Mouse (Mus musculus): ENCODE data around the gene Rgs6. TPM values are rescaled to one million over a fixed set of nuclear protein-coding genes. Genes with fewer than 3 reads are reported as not detected.

Gene Rgs6
- total RNA-seq, 2 experiments from 2014 or later, result 0.50 to 1.2 TPM

DNA sequence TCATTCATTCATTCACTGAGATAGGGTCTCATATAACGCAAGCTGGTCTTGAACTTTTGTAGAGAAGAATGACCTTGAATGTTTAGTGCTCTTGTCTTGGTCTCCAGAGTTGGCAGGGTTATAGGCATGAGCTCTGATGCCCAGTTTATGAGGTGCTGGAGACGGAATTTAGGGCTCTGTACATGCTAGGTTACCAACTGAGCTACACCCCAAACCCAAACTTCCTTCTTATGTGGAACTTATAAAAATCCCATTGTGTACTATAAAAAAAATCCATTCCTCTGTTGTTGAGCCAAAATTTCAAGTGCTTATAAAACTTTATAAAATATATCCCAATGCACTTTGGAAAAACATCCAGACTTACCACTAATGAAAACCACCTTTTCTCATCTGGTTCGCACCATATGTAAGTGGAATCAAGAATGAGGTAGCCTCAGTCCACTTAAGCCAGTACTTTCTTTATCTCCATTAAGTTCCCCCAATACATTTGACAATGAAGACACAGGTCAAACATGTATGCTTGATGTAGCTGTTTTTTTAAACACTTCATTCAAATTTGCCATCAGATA is 260.3 kb downstream of the Rgs6 start:
- DNase-seq (ENCODE audit: low spot score in 2 of 2), result no peak

GRCm38 (mm10) chr12:82854902-82855301 is 266.8 kb downstream of the Rgs6 start:
- DNase-seq (ENCODE audit: low spot score in 2 of 2), result no peak

- no peak for DNase-seq (ENCODE audit: low spot score in 2 of 2)
Observed at GRCm38 (mm10) chr12:82855333-82856107, 267.4 kb downstream of the Rgs6 start.

GRCm38 (mm10) chr12:82865686-82866085 is 277.6 kb downstream of the Rgs6 start:
- DNase-seq (ENCODE audit: low spot score in 2 of 2), result no peak

DNA sequence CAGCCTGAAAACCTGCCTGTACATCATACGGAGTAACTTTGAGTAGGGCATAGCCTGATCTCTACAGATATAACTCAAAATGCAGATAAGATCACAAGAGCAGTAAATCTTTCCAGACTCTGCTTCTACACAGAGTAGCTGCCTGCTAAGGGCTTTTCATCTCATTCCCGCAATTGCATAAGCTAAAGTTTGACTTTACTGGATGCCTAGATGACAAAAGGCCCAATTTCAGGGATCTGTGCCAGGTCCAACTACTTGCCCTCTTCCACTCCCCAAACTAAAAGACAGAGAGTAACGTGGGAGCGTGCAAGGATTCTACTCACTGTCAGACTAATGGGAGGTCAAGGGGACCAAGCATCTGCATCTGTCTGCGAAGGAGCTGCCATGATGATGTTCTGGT is 292.6 kb downstream of the Rgs6 start:
- DNase-seq (ENCODE audit: low spot score in 2 of 2), result no peak

DNA sequence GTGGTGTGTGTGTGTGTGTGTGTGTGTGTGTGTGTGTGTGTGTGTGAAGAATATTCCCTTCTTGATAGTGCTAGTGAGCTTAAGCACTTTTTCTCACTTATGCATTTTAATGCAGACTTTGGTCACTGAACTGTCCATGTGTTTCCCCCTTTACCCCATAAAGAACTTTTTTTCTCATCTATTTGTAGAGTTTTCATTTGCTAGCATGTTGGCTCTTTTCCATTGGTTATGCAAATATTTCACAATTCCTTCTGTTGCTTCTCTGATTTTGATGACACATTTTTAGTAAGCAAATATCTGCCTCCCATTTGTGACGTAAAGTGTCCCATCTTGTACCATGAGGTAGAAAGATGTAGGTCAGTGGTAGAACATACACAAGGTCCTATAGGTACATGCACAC is 295.0 kb downstream of the Rgs6 start:
- no peak for DNase-seq (ENCODE audit: low spot score in 2 of 2)

GRCm38 (mm10) chr12:82894971-82895838 is 307.1 kb downstream of the Rgs6 start:
- no peak for DNase-seq (ENCODE audit: low spot score in 2 of 2)

- no peak for DNase-seq (ENCODE audit: low spot score in 2 of 2)
Observed at GRCm38 (mm10) chr12:82905773-82906172, 317.7 kb downstream of the Rgs6 start.

GRCm38 (mm10) chr12:82910846-82911245 is 322.8 kb downstream of the Rgs6 start:
- DNase-seq (ENCODE audit: low spot score in 2 of 2), result no peak

DNA sequence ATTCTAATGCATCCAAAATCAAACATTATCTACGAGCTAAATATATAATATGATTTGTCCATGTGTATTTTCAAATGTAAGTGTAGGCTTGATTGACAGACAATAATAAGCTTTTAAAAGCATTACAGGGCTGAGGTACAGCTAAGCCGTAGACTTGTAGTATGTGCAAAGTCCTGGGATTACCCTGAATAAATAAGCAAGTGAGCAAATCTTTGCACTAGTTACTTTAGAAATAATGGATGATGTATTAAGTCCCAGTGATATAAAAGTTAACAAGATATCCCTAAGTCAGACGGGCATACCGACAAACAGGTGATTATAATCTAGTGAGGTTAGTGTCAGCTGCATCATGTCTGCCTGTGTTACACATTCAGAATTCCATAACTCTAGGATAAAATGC is 326.0 kb downstream of the Rgs6 start:
- DNase-seq (ENCODE audit: low spot score in 2 of 2), result no peak

- no peak for DNase-seq (ENCODE audit: low spot score in 2 of 2)
Observed at GRCm38 (mm10) chr12:82920146-82920545, 332.1 kb downstream of the Rgs6 start.

- no peak for DNase-seq (ENCODE audit: low spot score in 2 of 2)
Observed at GRCm38 (mm10) chr12:82921287-82922015, 333.4 kb downstream of the Rgs6 start.

GRCm38 (mm10) chr12:82922856-82923506 is 334.9 kb downstream of the Rgs6 start:
- DNase-seq (ENCODE audit: low spot score in 2 of 2), result no peak

DNA sequence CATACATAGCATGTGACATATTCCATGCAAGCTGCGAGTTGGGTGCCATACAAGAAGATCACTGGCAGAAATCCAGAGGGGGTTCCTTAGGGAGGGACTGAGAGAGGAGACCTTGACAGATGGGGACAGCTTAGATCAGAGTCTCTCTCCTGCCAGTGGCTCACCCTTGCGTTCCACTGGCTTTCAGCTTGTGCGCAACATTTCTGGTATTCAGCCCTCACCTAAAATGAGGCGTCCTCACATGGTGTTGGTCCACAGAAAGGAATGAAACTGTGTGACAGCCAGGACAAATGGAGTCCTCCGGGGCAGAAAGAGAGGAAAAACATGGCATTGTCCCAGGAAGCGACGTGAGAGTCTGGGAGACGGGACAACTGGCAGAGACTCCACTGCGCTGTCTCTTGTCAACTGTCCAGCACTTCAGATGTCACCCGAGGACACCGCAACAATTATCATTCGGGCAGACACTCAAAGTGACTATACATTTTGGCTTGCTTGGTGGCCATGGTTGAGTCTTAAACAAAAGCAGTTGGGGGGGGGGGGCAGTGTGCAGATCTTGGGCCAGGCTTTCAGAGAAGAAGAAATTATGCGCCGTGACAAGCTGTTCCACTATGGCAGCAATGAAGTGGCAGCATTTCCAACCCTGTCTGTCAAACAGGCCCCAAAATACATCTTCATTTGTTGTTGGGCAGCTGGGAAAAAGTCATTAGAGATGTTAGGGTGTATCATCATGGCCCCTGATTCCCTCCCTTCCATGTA is 344.8 kb downstream of the Rgs6 start:
- peak in 1 of 2 experiments; percentile 20 for DNase-seq (ENCODE audit: low spot score in 2 of 2)

GRCm38 (mm10) chr12:82935121-82935762 is 347.1 kb downstream of the Rgs6 start:
- no peak for DNase-seq (ENCODE audit: low spot score in 2 of 2)

- no peak for DNase-seq (ENCODE audit: low spot score in 2 of 2)
Observed at GRCm38 (mm10) chr12:82935767-82936166, 347.7 kb downstream of the Rgs6 start.

DNA sequence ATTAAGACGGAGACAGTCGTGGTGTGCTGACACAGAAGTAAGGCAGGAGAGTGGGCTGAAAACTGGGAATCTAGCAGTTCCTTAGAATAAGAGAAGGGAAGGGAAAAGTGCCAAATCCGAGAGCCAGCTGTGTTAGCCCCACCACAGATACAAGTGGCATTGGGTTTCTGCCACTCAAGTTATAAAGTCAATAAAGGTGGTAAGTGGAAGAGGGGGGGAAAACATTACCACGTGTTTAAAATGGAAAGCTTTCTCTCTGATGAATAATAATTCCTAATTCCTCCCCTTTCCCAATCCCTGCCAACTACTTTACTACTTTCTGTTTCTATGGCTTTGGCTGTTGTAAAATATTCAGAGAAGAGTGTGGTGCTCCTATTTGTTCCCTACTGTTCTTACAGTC is 352.4 kb downstream of the Rgs6 start:
- DNase-seq (ENCODE audit: low spot score in 2 of 2), result no peak

GRCm38 (mm10) chr12:82946507-82946906 is 358.4 kb downstream of the Rgs6 start:
- peak; percentile 73 to 82 for DNase-seq (ENCODE audit: low spot score in 2 of 2)

- DNase-seq (ENCODE audit: low spot score in 2 of 2), result no peak
Observed at GRCm38 (mm10) chr12:82961111-82961510, 373.0 kb downstream of the Rgs6 start.
